Mouse (Mus musculus) stomach, postnatal 0 days (tissue): ENCODE measurements around the gene Actg2.

Source experiments
- CTCF ChIP-seq: IDR thresholded peaks from 2 replicates; pipeline ENCODE4 v1.5.1; 2016; ENCODE audit warnings: antibody characterized with exemption, low read depth, mild to moderate bottlenecking, moderate library complexity
- EP300 ChIP-seq: optimal IDR thresholded peaks from 2 replicates; pipeline ENCODE3; 2016; ENCODE audit warnings: antibody characterized with exemption

DNA sequence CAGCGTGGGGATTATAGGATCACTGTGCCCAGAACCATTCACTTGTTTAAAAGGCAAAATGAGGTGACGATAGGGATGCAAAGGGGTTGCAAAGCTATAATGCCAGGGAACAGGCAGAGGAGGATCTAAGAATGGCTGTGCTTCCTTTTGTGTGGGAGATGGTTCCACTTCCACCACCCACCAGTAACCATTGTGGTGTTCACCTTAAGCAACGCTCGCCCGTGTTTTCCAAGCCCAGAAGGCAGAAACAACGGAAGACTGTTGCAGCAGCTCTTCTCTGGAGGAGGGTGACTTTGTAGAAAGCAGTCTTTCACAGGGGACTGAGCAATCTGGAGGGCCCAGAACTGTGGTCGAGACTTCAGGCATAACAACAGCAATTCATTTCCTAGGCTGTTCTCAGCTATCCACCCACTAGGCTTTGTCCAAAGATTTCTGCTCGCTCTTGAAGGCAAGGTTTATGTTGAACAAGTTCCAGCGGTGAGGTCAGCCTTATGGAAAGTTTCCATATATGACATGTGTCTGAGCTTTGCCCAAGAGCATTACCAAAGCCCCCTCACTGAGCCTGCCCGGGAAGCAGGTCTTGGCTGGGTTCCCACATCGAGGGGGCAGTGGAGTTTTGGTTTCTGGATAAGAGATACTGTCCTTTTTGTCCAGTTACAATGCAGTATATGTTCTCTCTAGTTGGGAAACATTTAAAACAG is 5.8 kb upstream of the Actg2 start:
- no peak for TF ChIP-seq CTCF
- no peak for TF ChIP-seq EP300
